Mouse (Mus musculus) liver, adult 2 months (tissue): ENCODE data around the gene S1pr2. TPM values are rescaled to one million over a fixed set of nuclear protein-coding genes. Genes with fewer than 3 reads are reported as not detected.

ENCODE experiments used
- DNase-seq: peaks from one replicate; pipeline ENCODE4 v3.0.0-alpha.2; 2011; ENCODE audit warnings: low read depth, low spot score; ENCODE audit errors: extremely low read depth
- H3K27ac ChIP-seq: fragments of 200-500 bp; replicated peaks from 2 replicates; pipeline ENCODE4 v1.5.1; 2012; ENCODE audit warnings: low read depth, mild to moderate bottlenecking, control low read depth, inconsistent platforms, low read length; ENCODE audit not compliant: insufficient read depth
- H3K27me3 ChIP-seq: fragments of 200-500 bp; 2 replicates; pipeline ENCODE4 v1.6.1; 2012; ENCODE audit warnings: mild to moderate bottlenecking, moderate library complexity, low read length, inconsistent platforms; ENCODE audit not compliant: control insufficient read depth, insufficient read depth
- H3K36me3 ChIP-seq: fragments of 200-500 bp; 2 replicates; pipeline ENCODE4 v1.6.1; 2012; ENCODE audit warnings: low read length, inconsistent platforms; ENCODE audit not compliant: control insufficient read depth, insufficient read depth
- H3K4me1 ChIP-seq: fragments of 200-500 bp; 2 replicates; pipeline ENCODE4 v1.6.1; 2011; ENCODE audit warnings: low read length; ENCODE audit not compliant: control insufficient read depth, insufficient read depth
- H3K4me3 ChIP-seq: fragments of 200-500 bp; 2 replicates; pipeline ENCODE4 v1.5.1; 2011; ENCODE audit warnings: low read depth, mild to moderate bottlenecking, control low read depth, low read length, moderate library complexity; ENCODE audit not compliant: insufficient read depth
- H3K79me2 ChIP-seq: fragments of 200-500 bp; 2 replicates; pipeline ENCODE4 v1.6.1; 2012; ENCODE audit warnings: inconsistent platforms, mild to moderate bottlenecking, low read length, moderate library complexity; ENCODE audit not compliant: control insufficient read depth, insufficient read depth
- H3K9ac ChIP-seq: fragments of 200-500 bp; 2 replicates; pipeline ENCODE4 v1.6.1; 2012; ENCODE audit warnings: low read depth, mild to moderate bottlenecking, control low read depth, inconsistent platforms, low read length
- CTCF ChIP-seq: fragments of 200-500 bp; IDR thresholded peaks from 2 replicates; pipeline ENCODE4 v1.5.1; 2011; ENCODE audit warnings: low read depth, low read length, control low read depth
- POLR2A ChIP-seq: fragments of 200-500 bp; IDR thresholded peaks from 2 replicates; pipeline ENCODE4 v1.6.1; 2011; ENCODE audit warnings: low read length, control low read depth; ENCODE audit not compliant: insufficient read depth; ENCODE audit errors: extremely low read depth
- WGBS: fragments of 180-500 bp; shearing (Covaris S2); methylation state at CpG from one replicate; pipeline ENCODE4 v1.1.7; 2018; 5-methylcytosine and 5-hydroxymethylcytosine counted together
- polyA plus RNA-seq: library from polyadenylated mRNA; depleted of rRNA; stranded (reverse); fragments of >200 nt; gene quantifications from 2 replicates; pipeline ENCODE4 v1.2.3, GENCODE M21; 2012
- total RNA-seq: library from RNA; depleted of rRNA; stranded (reverse); fragments of >200 nt; gene quantifications from 2 replicates; pipeline ENCODE4 v1.2.3, GENCODE M21; 2014

Gene S1pr2
- total and polyA plus RNA-seq, 2 experiments, result 1.2 to 3.9 TPM

GRCm38 (mm10) chr9:20983169-20983568, 6.6 kb upstream of the S1pr2 start:
- no peak overlapping the region for H3K4me3 ChIP-seq
- H3K4me1 ChIP-seq, result no peaks in the 10 kb centered on the region
- H3K36me3 ChIP-seq, result no peaks in the 10 kb centered on the region
- 68% methylated on average over 5 of the region's 5 CpGs for WGBS
- H3K27ac ChIP-seq, result no peak overlapping the region
- DNase-seq, result no peak
- no peaks in the 10 kb centered on the region for H3K79me2 ChIP-seq
- TF ChIP-seq CTCF (no peak), POLR2A (no peak)
- no peaks in the 10 kb centered on the region for H3K27me3 ChIP-seq
- H3K9ac ChIP-seq, result no peak overlapping the region

DNA sequence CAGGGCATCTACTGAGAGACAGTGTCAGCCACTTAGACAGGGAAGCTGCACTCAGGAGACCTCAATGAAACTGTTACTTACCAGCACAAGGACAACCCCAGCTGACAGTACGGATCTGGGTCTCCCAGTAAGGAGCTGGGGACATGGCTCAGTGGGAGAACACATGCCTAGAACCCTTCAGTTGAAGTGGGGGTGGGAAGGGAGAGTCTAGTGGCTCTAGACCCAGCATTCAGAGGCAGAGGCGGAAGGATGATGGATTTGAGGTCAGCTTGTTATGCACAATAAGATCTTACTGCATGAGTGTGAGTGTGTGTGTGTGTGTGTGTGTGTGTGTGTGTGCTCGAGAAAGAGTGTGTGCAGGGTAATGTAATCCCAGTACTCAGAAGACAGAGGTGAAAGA, 5.6 kb upstream of the S1pr2 start:
- 82% methylated on average over 3 of the region's 3 CpGs for WGBS
- Histone ChIP-seq H3K27ac (no peak overlapping the region), H3K27me3 (no peaks in the 10 kb centered on the region), H3K79me2 (no peaks in the 10 kb centered on the region), H3K36me3 (no peaks in the 10 kb centered on the region), H3K4me1 (peaks cover 3% of the 10 kb centered on the region), H3K4me3 (no peak overlapping the region), H3K9ac (no peak overlapping the region)
- DNase-seq, result no peak
- TF ChIP-seq POLR2A (no peak), CTCF (no peak)

DNA sequence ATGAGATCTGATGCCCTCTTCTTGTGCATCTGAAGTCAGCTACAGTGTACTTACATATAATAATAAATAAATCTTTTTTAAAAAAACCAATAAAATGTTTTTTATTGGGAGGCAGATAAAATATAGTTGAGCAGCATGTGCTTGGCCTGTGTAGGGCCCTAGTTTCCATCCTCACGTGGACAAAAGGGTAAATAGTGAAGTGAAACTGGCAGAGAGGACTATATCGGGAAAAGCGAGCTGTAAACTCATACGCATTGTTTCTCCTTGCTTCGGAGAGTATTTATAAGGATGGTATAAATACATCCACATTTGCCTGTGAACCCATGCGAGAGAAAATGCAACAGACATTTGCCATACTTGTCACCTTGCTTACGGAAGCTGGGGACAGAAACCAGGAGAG, 3.2 kb upstream of the S1pr2 start:
- WGBS, result 86% methylated on average over 7 of the region's 7 CpGs
- H3K4me3 ChIP-seq, result no peak overlapping the region
- no peaks in the 10 kb centered on the region for H3K27me3 ChIP-seq
- H3K36me3 ChIP-seq, result no peaks in the 10 kb centered on the region
- H3K27ac ChIP-seq, result no peak overlapping the region
- no peak for TF ChIP-seq POLR2A
- no peak for TF ChIP-seq CTCF
- peaks cover 5% of the 10 kb centered on the region for H3K4me1 ChIP-seq
- DNase-seq, result no peak
- H3K9ac ChIP-seq, result no peak overlapping the region
- no peaks in the 10 kb centered on the region for H3K79me2 ChIP-seq

DNA sequence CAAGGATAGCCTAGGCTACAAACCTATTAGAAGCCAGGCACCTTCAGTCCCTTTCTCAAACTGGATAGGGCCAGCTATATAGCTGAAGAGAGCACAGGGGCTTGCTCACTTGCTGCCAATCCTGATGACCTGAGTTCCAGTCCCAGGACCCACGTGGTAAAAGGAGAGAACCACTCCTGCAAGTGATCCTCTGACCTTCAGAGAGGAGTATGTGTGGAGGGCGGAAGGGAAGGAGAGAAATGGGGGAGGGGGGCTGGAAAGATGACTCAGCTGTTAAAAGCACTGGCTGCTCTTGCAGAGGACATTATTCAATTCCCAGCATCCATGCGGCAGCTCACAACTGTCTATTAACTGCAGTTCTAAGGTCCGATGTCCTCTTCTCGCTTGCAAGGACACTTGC, 2.6 kb upstream of the S1pr2 start:
- no peak overlapping the region; the same call in 1 of the 2 replicates for H3K27ac ChIP-seq
- H3K79me2 ChIP-seq, result no peaks in the 10 kb centered on the region
- H3K4me1 ChIP-seq, result peaks cover 5% of the 10 kb centered on the region
- H3K4me3 ChIP-seq, result no peak overlapping the region
- no peak overlapping the region for H3K9ac ChIP-seq
- no peak for TF ChIP-seq POLR2A
- TF ChIP-seq CTCF, result no peak
- no peaks in the 10 kb centered on the region for H3K27me3 ChIP-seq
- no peak for DNase-seq
- 66% methylated on average over 5 of the region's 5 CpGs for WGBS
- no peaks in the 10 kb centered on the region for H3K36me3 ChIP-seq

- Histone ChIP-seq H3K9ac (no peak overlapping the region), H3K4me1 (peaks cover 5% of the 10 kb centered on the region), H3K36me3 (no peaks in the 10 kb centered on the region), H3K27ac (no peak overlapping the region; the same call in 1 of the 2 replicates), H3K79me2 (no peaks in the 10 kb centered on the region), H3K27me3 (no peaks in the 10 kb centered on the region), H3K4me3 (no peak overlapping the region)
- WGBS, result 62% methylated on average over 10 of the region's 10 CpGs
- TF ChIP-seq POLR2A (no peak), CTCF (no peak)
- no peak for DNase-seq
Observed at GRCm38 (mm10) chr9:20978409-20979095, 2.0 kb upstream of the S1pr2 start.

GRCm38 (mm10) chr9:20976961-20977689, 544 bp upstream of the S1pr2 start:
- H3K4me1 ChIP-seq, result peaks cover 5% of the 10 kb centered on the region
- no peaks in the 10 kb centered on the region for H3K27me3 ChIP-seq
- H3K36me3 ChIP-seq, result no peaks in the 10 kb centered on the region
- peak overlapping the region; percentile 58 for H3K27ac ChIP-seq
- 1% methylated on average over 4 of the region's 4 CpGs for WGBS
- TF ChIP-seq POLR2A (no peak), CTCF (peak; percentile 39; the same call in 1 of the 2 replicates)
- H3K9ac ChIP-seq, result peak overlapping the region; percentile 92
- peak; percentile 96 for DNase-seq
- peak overlapping the region; percentile 88 for H3K4me3 ChIP-seq
- H3K79me2 ChIP-seq, result peaks cover 4% of the 10 kb centered on the region; the same call in 1 of the 2 replicates
